Mouse (Mus musculus): ENCODE results near the gene Nup210l. TPM values are rescaled to one million over a fixed set of nuclear protein-coding genes. Genes with fewer than 3 reads are reported as not detected.

The Nup210l gene
- polyA plus RNA-seq, 1 experiment, result 0.56 TPM

- WGBS, result 18% methylated on average over 5 of the region's 5 CpGs
- no peaks in the 10 kb centered on the region for H3K27me3 ChIP-seq (ENCODE audit: control insufficient read depth, insufficient read depth, low read length)
- peak in 1 of 2 experiments; percentile 50 for DNase-seq (ENCODE audit: low read depth in 1 of 2, low spot score in 2 of 2)
- H3K27ac ChIP-seq (ENCODE audit: insufficient read depth, low read length), result peak overlapping the region; percentile 77
- 0 out of 2 replicates have a peak, but pooled peaks cover 2% of the 10 kb centered on the region for H3K36me3 ChIP-seq (ENCODE audit: control insufficient read depth, insufficient read depth, low read length)
- no peak for TF ChIP-seq CTCF (IDR thresholded peaks at IDR 0.05; ENCODE audit: extremely low read depth, insufficient read depth, insufficient read length, insufficient replicate concordance)
- no peak for TF ChIP-seq POLR2A (IDR thresholded peaks at IDR 0.05; ENCODE audit: low read depth, low read length)
- peak overlapping the region; percentile 49 for H3K4me3 ChIP-seq (ENCODE audit: extremely low read depth, insufficient read depth, insufficient read length)
- peaks cover 23% of the 10 kb centered on the region; the same call in 1 of the 2 replicates for H3K4me1 ChIP-seq (ENCODE audit: control insufficient read depth, insufficient read depth, insufficient read length)
Measured at GRCm38 (mm10) chr3:90081365-90082240, 22.3 kb upstream of the Nup210l start.

- Histone ChIP-seq H3K4me3 (ENCODE audit: extremely low read depth, insufficient read depth, insufficient read length) (0 out of 2 replicates have a peak overlapping the region, but pooled peaks have one; percentile 0), H3K4me1 (ENCODE audit: control insufficient read depth, insufficient read depth, insufficient read length) (peaks cover 23% of the 10 kb centered on the region; the same call in 1 of the 2 replicates), H3K27me3 (ENCODE audit: control insufficient read depth, insufficient read depth, low read length) (no peaks in the 10 kb centered on the region), H3K27ac (ENCODE audit: insufficient read depth, low read length) (peak overlapping the region; percentile 61), H3K36me3 (ENCODE audit: control insufficient read depth, insufficient read depth, low read length) (peaks cover 12% of the 10 kb centered on the region)
- DNase-seq (ENCODE audit: low read depth in 1 of 2, low spot score in 2 of 2), result no peak
- 20% methylated on average over 5 of the region's 5 CpGs for WGBS
- TF ChIP-seq POLR2A (IDR thresholded peaks at IDR 0.05; ENCODE audit: low read depth, low read length), result no peak
- no peak for TF ChIP-seq CTCF (IDR thresholded peaks at IDR 0.05; ENCODE audit: extremely low read depth, insufficient read depth, insufficient read length, insufficient replicate concordance)
Measured at GRCm38 (mm10) chr3:90083034-90083433, 20.9 kb upstream of the Nup210l start.

GRCm38 (mm10) chr3:90083698-90084324, 20.1 kb upstream of the Nup210l start:
- DNase-seq (ENCODE audit: low read depth in 1 of 2, low spot score in 2 of 2), result no peak
- peaks cover 20% of the 10 kb centered on the region for H3K36me3 ChIP-seq (ENCODE audit: control insufficient read depth, insufficient read depth, low read length)
- H3K4me1 ChIP-seq (ENCODE audit: control insufficient read depth, insufficient read depth, insufficient read length), result peaks cover 23% of the 10 kb centered on the region; the same call in 1 of the 2 replicates
- no peak for TF ChIP-seq CTCF (IDR thresholded peaks at IDR 0.05; ENCODE audit: extremely low read depth, insufficient read depth, insufficient read length, insufficient replicate concordance)
- TF ChIP-seq POLR2A (IDR thresholded peaks at IDR 0.05; ENCODE audit: low read depth, low read length), result no peak
- 14% methylated on average over 3 of the region's 3 CpGs for WGBS
- no peaks in the 10 kb centered on the region for H3K27me3 ChIP-seq (ENCODE audit: control insufficient read depth, insufficient read depth, low read length)
- H3K27ac ChIP-seq (ENCODE audit: insufficient read depth, low read length), result peak overlapping the region; percentile 61
- H3K4me3 ChIP-seq (ENCODE audit: extremely low read depth, insufficient read depth, insufficient read length), result no peak overlapping the region

GRCm38 (mm10) chr3:90084790-90085189, 19.1 kb upstream of the Nup210l start:
- no peak for DNase-seq (ENCODE audit: low read depth in 1 of 2, low spot score in 2 of 2)
- no peak overlapping the region for H3K27ac ChIP-seq (ENCODE audit: insufficient read depth, low read length)
- no peak overlapping the region for H3K4me3 ChIP-seq (ENCODE audit: extremely low read depth, insufficient read depth, insufficient read length)
- peaks cover 23% of the 10 kb centered on the region; the same call in 1 of the 2 replicates for H3K4me1 ChIP-seq (ENCODE audit: control insufficient read depth, insufficient read depth, insufficient read length)
- TF ChIP-seq CTCF (IDR thresholded peaks at IDR 0.05; ENCODE audit: extremely low read depth, insufficient read depth, insufficient read length, insufficient replicate concordance) (no peak), POLR2A (IDR thresholded peaks at IDR 0.05; ENCODE audit: low read depth, low read length) (no peak)
- no peaks in the 10 kb centered on the region for H3K27me3 ChIP-seq (ENCODE audit: control insufficient read depth, insufficient read depth, low read length)
- H3K36me3 ChIP-seq (ENCODE audit: control insufficient read depth, insufficient read depth, low read length), result peaks cover 26% of the 10 kb centered on the region
- 68% methylated on average over 4 of the region's 4 CpGs for WGBS

GRCm38 (mm10) chr3:90085281-90085680, 18.7 kb upstream of the Nup210l start:
- Histone ChIP-seq H3K36me3 (ENCODE audit: control insufficient read depth, insufficient read depth, low read length) (peaks cover 30% of the 10 kb centered on the region), H3K27ac (ENCODE audit: insufficient read depth, low read length) (no peak overlapping the region), H3K4me3 (ENCODE audit: extremely low read depth, insufficient read depth, insufficient read length) (no peak overlapping the region), H3K27me3 (ENCODE audit: control insufficient read depth, insufficient read depth, low read length) (no peaks in the 10 kb centered on the region), H3K4me1 (ENCODE audit: control insufficient read depth, insufficient read depth, insufficient read length) (peaks cover 23% of the 10 kb centered on the region; the same call in 1 of the 2 replicates)
- TF ChIP-seq POLR2A (IDR thresholded peaks at IDR 0.05; ENCODE audit: low read depth, low read length), result no peak
- TF ChIP-seq CTCF (IDR thresholded peaks at IDR 0.05; ENCODE audit: extremely low read depth, insufficient read depth, insufficient read length, insufficient replicate concordance), result no peak
- DNase-seq (ENCODE audit: low read depth in 1 of 2, low spot score in 2 of 2), result no peak
- 55% methylated on average over 6 of the region's 6 CpGs for WGBS

GRCm38 (mm10) chr3:90086068-90086467, 17.9 kb upstream of the Nup210l start:
- Histone ChIP-seq H3K27me3 (ENCODE audit: control insufficient read depth, insufficient read depth, low read length) (no peaks in the 10 kb centered on the region), H3K36me3 (ENCODE audit: control insufficient read depth, insufficient read depth, low read length) (peaks cover 36% of the 10 kb centered on the region), H3K4me3 (ENCODE audit: extremely low read depth, insufficient read depth, insufficient read length) (no peak overlapping the region), H3K27ac (ENCODE audit: insufficient read depth, low read length) (no peak overlapping the region), H3K4me1 (ENCODE audit: control insufficient read depth, insufficient read depth, insufficient read length) (peaks cover 23% of the 10 kb centered on the region; the same call in 1 of the 2 replicates)
- no peak for TF ChIP-seq CTCF (IDR thresholded peaks at IDR 0.05; ENCODE audit: extremely low read depth, insufficient read depth, insufficient read length, insufficient replicate concordance)
- no peak for TF ChIP-seq POLR2A (IDR thresholded peaks at IDR 0.05; ENCODE audit: low read depth, low read length)
- no peak for DNase-seq (ENCODE audit: low read depth in 1 of 2, low spot score in 2 of 2)
- WGBS, result 42% methylated on average over 5 of the region's 5 CpGs

All from spleen, adult 2 months (tissue).